17 mouse cellular contexts compared by ENCODE assay signal in the genomic region with DNA sequence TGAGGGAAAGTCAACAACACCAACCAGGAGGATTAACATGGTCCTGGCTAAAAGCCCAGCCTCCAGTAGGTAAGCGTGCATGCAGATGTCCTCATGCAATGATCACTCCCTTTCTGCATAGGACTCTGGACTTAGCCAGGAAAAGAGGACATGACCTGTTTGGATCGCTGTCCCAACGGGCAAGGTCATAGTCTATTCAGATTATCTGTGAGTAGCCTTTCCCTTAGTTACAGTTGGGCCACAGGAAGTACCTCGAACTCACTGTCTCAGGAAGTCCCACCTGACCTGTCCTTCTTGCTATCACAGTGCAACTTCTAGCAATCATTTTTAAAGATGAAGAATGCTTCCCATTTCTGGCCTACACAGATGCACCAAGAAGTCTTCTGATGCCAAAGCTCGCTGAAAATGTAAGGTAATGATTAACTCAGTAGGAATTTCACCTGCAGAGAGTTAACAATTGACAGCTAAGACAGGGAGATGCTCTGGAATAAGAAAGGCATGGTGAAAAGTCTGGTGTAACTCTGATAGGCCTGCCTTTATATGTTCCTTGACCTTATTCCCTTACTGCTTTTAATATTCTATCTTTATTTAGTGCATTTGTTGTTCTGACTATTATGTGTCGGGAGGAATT.
DNase-seq lines count a peak whose midpoint lies in the region; ATAC-seq lines count a peak whose summit lies in the region.
"Had no signal": no experiment of that assay in that cellular context is flagged by ENCODE, and none has a peak within 500 bp of the region (broad histone marks: within the 10 kb centered on the region; RNA-seq: fewer than 3 reads in every experiment).

No protein-coding gene starts in this region.

- peak; percentile 98 for ATAC-seq in intestine, embryonic 16.5 days
- ATAC-seq in liver, embryonic 15.5 days (ENCODE audit: insufficient read depth) = peak; percentile 92
- ATAC-seq in midbrain, embryonic 15.5 days (replicated peaks) = no peak

- no peak overlapping the region; the same call in 1 of the 2 replicates for H3K4me2 ChIP-seq in intestine, embryonic 16.5 days (ENCODE audit: low read depth, low read length)
- no peak overlapping the region for H3K4me2 ChIP-seq in liver, embryonic 15.5 days
- no peak overlapping the region for H3K4me2 ChIP-seq in midbrain, embryonic 15.5 days
- H3K4me2 ChIP-seq: embryonic facial prominence, embryonic 13.5 days; heart, embryonic 11.5 days; lung, embryonic 14.5 days had no signal

- H3K4me3 ChIP-seq in intestine, embryonic 16.5 days (ENCODE audit: low read length) = no peak overlapping the region
- H3K4me3 ChIP-seq in liver, embryonic 15.5 days (replicated peaks) = no peak overlapping the region
- H3K4me3 ChIP-seq in midbrain, embryonic 15.5 days = no peak overlapping the region
- H3K4me3 ChIP-seq: embryonic facial prominence, embryonic 13.5 days; hindbrain, embryonic 10.5 days; limb, embryonic 10.5 days; midbrain, embryonic 10.5 days had no signal

- no peaks in the 10 kb centered on the region for H3K4me1 ChIP-seq in intestine, embryonic 16.5 days (ENCODE audit: control insufficient read depth, insufficient read depth, low read length)
- 0 out of 2 replicates have a peak, but pooled peaks cover 4% of the 10 kb centered on the region for H3K4me1 ChIP-seq in liver, embryonic 15.5 days (replicated peaks)
- H3K4me1 ChIP-seq in midbrain, embryonic 15.5 days = no peaks in the 10 kb centered on the region
- H3K4me1 ChIP-seq: embryonic facial prominence, embryonic 13.5 days; hindbrain, embryonic 10.5 days; limb, embryonic 10.5 days; midbrain, embryonic 10.5 days had no signal

- no peak overlapping the region for H3K27ac ChIP-seq in intestine, embryonic 16.5 days (ENCODE audit: low read length)
- peak overlapping the region; percentile 9; the same call in 1 of the 2 replicates for H3K27ac ChIP-seq in liver, embryonic 15.5 days (replicated peaks)
- no peak overlapping the region for H3K27ac ChIP-seq in midbrain, embryonic 15.5 days
- H3K27ac ChIP-seq: embryonic facial prominence, embryonic 13.5 days; hindbrain, embryonic 10.5 days; limb, embryonic 10.5 days; midbrain, embryonic 10.5 days had no signal

- 75% methylated on average over 6 of the region's 6 CpGs for WGBS in intestine, embryonic 16.5 days
- WGBS in liver, embryonic 15.5 days (ENCODE audit: insufficient replicate concordance) = 50% methylated on average over 6 of the region's 6 CpGs
- WGBS in midbrain, embryonic 15.5 days = 88% methylated on average over 6 of the region's 6 CpGs

- no peak overlapping the region for H3K9ac ChIP-seq in intestine, embryonic 16.5 days (ENCODE audit: low read depth, low read length)
- no peak overlapping the region for H3K9ac ChIP-seq in liver, embryonic 15.5 days
- H3K9ac ChIP-seq in midbrain, embryonic 15.5 days = no peak overlapping the region
- H3K9ac ChIP-seq: embryonic facial prominence, embryonic 13.5 days; lung, embryonic 14.5 days had no signal

- no peaks in the 10 kb centered on the region for H3K27me3 ChIP-seq in intestine, embryonic 16.5 days (replicated peaks; ENCODE audit: control insufficient read depth, insufficient read depth, low read length)
- H3K27me3 ChIP-seq in liver, embryonic 15.5 days = no peaks in the 10 kb centered on the region
- no peaks in the 10 kb centered on the region for H3K27me3 ChIP-seq in midbrain, embryonic 15.5 days (replicated peaks)
- H3K27me3 ChIP-seq: embryonic facial prominence, embryonic 13.5 days had no signal

- H3K9me3 ChIP-seq in intestine, embryonic 16.5 days (ENCODE audit: control insufficient read depth, low read length) = no peaks in the 10 kb centered on the region
- H3K9me3 ChIP-seq in liver, embryonic 15.5 days (replicated peaks) = no peaks in the 10 kb centered on the region
- H3K9me3 ChIP-seq in midbrain, embryonic 15.5 days = no peaks in the 10 kb centered on the region
- H3K9me3 ChIP-seq: embryonic facial prominence, embryonic 13.5 days; hindbrain, embryonic 10.5 days; limb, embryonic 10.5 days; midbrain, embryonic 10.5 days had no signal

- H3K36me3 ChIP-seq in intestine, embryonic 16.5 days (ENCODE audit: control insufficient read depth, insufficient read depth, low read length) = no peaks in the 10 kb centered on the region
- no peaks in the 10 kb centered on the region for H3K36me3 ChIP-seq in liver, embryonic 15.5 days (replicated peaks)
- no peaks in the 10 kb centered on the region for H3K36me3 ChIP-seq in midbrain, embryonic 15.5 days (replicated peaks)
- H3K36me3 ChIP-seq: embryonic facial prominence, embryonic 13.5 days; hindbrain, embryonic 10.5 days; limb, embryonic 10.5 days; midbrain, embryonic 10.5 days had no signal

- peak; percentile 75 to 80 for DNase-seq in kidney, adult 8-10 months
- DNase-seq in kidney, postnatal 25 days = peak; percentile 71 to 79
- DNase-seq in adrenal gland, adult 18-20 months (ENCODE audit: low spot score in 2 of 2) = no peak
- no peak for DNase-seq in urinary bladder, postnatal 36 days (ENCODE audit: low spot score in 2 of 2)
- DNase-seq in spleen, adult 12 weeks (ENCODE audit: low spot score) = no peak
- DNase-seq: cerebellum, adult 11 months; lung, embryonic 14.5 days; lung, postnatal 4 days; thymus, adult 2 months had no signal

Comparison
In these comparisons a context has a peak if more than half of its experiments do, and no peak if none do; other contexts are left out.
1. DNase-seq: peak in kidney, adult 8-10 months (2 of 2) and kidney, postnatal 25 days (2 of 2); none in adrenal gland, adult 18-20 months (0 of 2), urinary bladder, postnatal 36 days (0 of 2) and spleen, adult 12 weeks (single experiment).